Mouse (Mus musculus) small intestine, adult 2 months (tissue): ENCODE measurements around the gene Pip5k1a.

Source experiments
- CTCF ChIP-seq: fragments of 200-500 bp; IDR thresholded peaks from 2 replicates; pipeline ENCODE4 v1.5.1; 2012; ENCODE audit warnings: low read depth, mild to moderate bottlenecking, control low read depth, inconsistent platforms, low read length, moderate library complexity, mixed read lengths; ENCODE audit not compliant: insufficient replicate concordance, insufficient read length; ENCODE audit errors: extremely low read depth
- POLR2A ChIP-seq: fragments of 200-500 bp; IDR thresholded peaks from 2 replicates; pipeline ENCODE4 v1.6.1; 2012; ENCODE audit warnings: low read depth, mild to moderate bottlenecking, control low read depth, inconsistent platforms, low read length, moderate library complexity

- no peak for TF ChIP-seq CTCF
- no peak for TF ChIP-seq POLR2A
Observed at GRCm38 (mm10) chr3:95042838-95043229, 63.9 kb downstream of the Pip5k1a start.
